ENCODE assay signal across 9 mouse cellular contexts in the genomic region with DNA sequence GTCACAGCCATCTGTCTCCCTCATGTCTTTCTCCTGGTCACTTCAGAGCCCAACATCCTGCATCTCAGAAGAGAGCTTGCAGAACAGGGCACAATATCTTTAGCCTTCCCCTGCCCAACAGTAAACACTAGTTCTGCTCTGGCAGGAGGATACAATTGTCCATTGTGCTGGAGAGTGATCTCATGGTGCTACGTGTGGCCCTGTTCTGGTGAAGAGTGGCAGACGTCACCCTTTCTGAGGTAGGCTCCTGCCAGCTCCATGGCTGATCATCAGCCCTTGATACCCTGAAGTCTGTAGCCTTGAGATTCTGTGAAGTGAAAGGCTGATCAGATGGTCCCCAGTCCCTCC. TPM values are rescaled to one million over a fixed set of nuclear protein-coding genes. Genes with fewer than 3 reads are reported as not detected.
DNase-seq lines count a peak whose midpoint lies in the region; ATAC-seq and TF ChIP-seq lines count a peak whose summit lies in the region.
"Had no signal": no experiment of that assay in that cellular context is flagged by ENCODE, and none has a peak within 500 bp of the region (broad histone marks: within the 10 kb centered on the region; RNA-seq: fewer than 3 reads in every experiment).

No protein-coding gene starts in this region.

- H3K4me3 ChIP-seq in heart, embryonic 14.5 days (ENCODE audit: control insufficient read depth in 1 of 2, insufficient read depth in 1 of 2, low read depth in 1 of 2, low read length in 2 of 2), result no peak overlapping the region
- H3K4me3 ChIP-seq in G1E (ENCODE audit: low read depth, low read length), result peak overlapping the region; percentile 38; the same call in 1 of the 2 replicates
- H3K4me3 ChIP-seq in erythroblast, embryonic 14.5 days (replicated peaks), result peak overlapping the region; percentile 51
- H3K4me3 ChIP-seq: neural tube, embryonic 12.5 days had no signal

- no peak for TF ChIP-seq CTCF in G1E (IDR thresholded peaks at IDR 0.05; ENCODE audit: low read depth, low read length)

- no peak overlapping the region for H3K9ac ChIP-seq in heart, embryonic 14.5 days (ENCODE audit: low read length)
- H3K9ac ChIP-seq: neural tube, embryonic 12.5 days had no signal

- DNase-seq in heart, postnatal 25 days (ENCODE audit: low spot score), result no peak
- no peak for DNase-seq in G1E (ENCODE audit: low spot score)
- DNase-seq in lung, postnatal 10 days, result peak; percentile 66
- DNase-seq in T-cell, adult 2 months (ENCODE audit: low spot score), result no peak
- DNase-seq in embryo, embryonic 10.5 days (ENCODE audit: low spot score), result no peak
- no peak for DNase-seq in adrenal gland, adult 8-10 months

- intact Hi-C loops in heart, postnatal 25 days (cut with DNase I), result no loop called here

- ATAC-seq in heart, embryonic 14.5 days (ENCODE audit: insufficient number of reproducible peaks, insufficient read depth, low FRiP score, low read depth), result no peak
- ATAC-seq in G1E (ENCODE audit: extremely low read depth, insufficient number of reproducible peaks, low FRiP score, poor library complexity, severe bottlenecking), result no peak

- no peaks in the 10 kb centered on the region for H3K9me3 ChIP-seq in heart, embryonic 14.5 days (ENCODE audit: control insufficient read depth, low read length)
- no peaks in the 10 kb centered on the region; the same call in 1 of the 2 replicates for H3K9me3 ChIP-seq in G1E (replicated peaks)
- H3K9me3 ChIP-seq in erythroblast, embryonic 14.5 days (ENCODE audit: control insufficient read depth, low read length), result peaks cover 2% of the 10 kb centered on the region
- H3K9me3 ChIP-seq: neural tube, embryonic 12.5 days had no signal

- no peaks in the 10 kb centered on the region for H3K27me3 ChIP-seq in heart, embryonic 14.5 days (ENCODE audit: control insufficient read depth, insufficient read depth, low read length)
- no peaks in the 10 kb centered on the region for H3K27me3 ChIP-seq in G1E (ENCODE audit: insufficient read depth, low read length)
- no peaks in the 10 kb centered on the region for H3K27me3 ChIP-seq in erythroblast, embryonic 14.5 days (ENCODE audit: control insufficient read depth)
- H3K27me3 ChIP-seq: neural tube, embryonic 12.5 days had no signal

- H3K36me3 ChIP-seq in heart, embryonic 14.5 days (ENCODE audit: control insufficient read depth, insufficient read depth, low read length), result peaks cover 35% of the 10 kb centered on the region
- peaks cover 90% of the 10 kb centered on the region for H3K36me3 ChIP-seq in G1E (replicated peaks)
- peaks cover 100% of the 10 kb centered on the region for H3K36me3 ChIP-seq in erythroblast, embryonic 14.5 days (ENCODE audit: control insufficient read depth)

- peak overlapping the region; percentile 18 to 37; a peak in 1 of 4 replicates for H3K27ac ChIP-seq in heart, embryonic 14.5 days (replicated peaks in 1 of 2; ENCODE audit: control insufficient read depth in 1 of 2, insufficient read depth in 1 of 2, low read depth in 2 of 2, low read length in 2 of 2)
- H3K27ac ChIP-seq: neural tube, embryonic 12.5 days had no signal

- WGBS in heart, embryonic 14.5 days, result 64% methylated on average over 2 of the region's 2 CpGs

- H3K4me2 ChIP-seq in heart, embryonic 14.5 days (ENCODE audit: low read length), result no peak overlapping the region
- H3K4me2 ChIP-seq: neural tube, embryonic 12.5 days had no signal

- H3K4me1 ChIP-seq in heart, embryonic 14.5 days (ENCODE audit: control insufficient read depth in 2 of 2, insufficient read depth in 2 of 2, low read length in 2 of 2), result peaks cover 2 to 20% of the 10 kb centered on the region in 2 experiments; a peak in 3 of 4 replicates
- H3K4me1 ChIP-seq in G1E (ENCODE audit: insufficient read depth, low read depth, low read length), result peaks cover 70% of the 10 kb centered on the region
- peaks cover 88% of the 10 kb centered on the region for H3K4me1 ChIP-seq in erythroblast, embryonic 14.5 days (ENCODE audit: control insufficient read depth)
- H3K4me1 ChIP-seq: neural tube, embryonic 12.5 days had no signal

RNA-seq across cellular contexts. Expression of gene St3gal4, which starts 4.4 kb away (rescaled TPM):
- 22.9 and 25.1 TPM in 2 replicates for polyA plus RNA-seq in heart, embryonic 14.5 days (2014; fragmentation: Nextera tagmentation; extraction: Ambion mirVana)
- total RNA-seq in heart, postnatal 25 days (2021), result 10 to 100 TPM; 33.2 to 34.1 TPM
- total RNA-seq in G1E (2014; fragmentation: Nextera tagmentation), result 10.6 and 21.8 TPM in 2 replicates
- total RNA-seq in G1E (2017), result 19.6 and 24.4 TPM in 2 replicates
- polyA plus RNA-seq in G1E (2012), result 26.1 and 29.0 TPM in 2 replicates
- polyA plus RNA-seq in erythroblast, embryonic 14.5 days (2012), result 2.7 and 3.7 TPM in 2 replicates
- total RNA-seq in adrenal gland, adult 8-10 months (2022), result 10 to 100 TPM; 32.8 to 55.5 (median 44.3) TPM

RNA-seq across cellular contexts. Expression of gene Dcps, which starts 52.4 kb away (rescaled TPM):
- 60.9 and 62.7 TPM in 2 replicates for polyA plus RNA-seq in heart, embryonic 14.5 days (2014; fragmentation: Nextera tagmentation; extraction: Ambion mirVana)
- 10 to 100 TPM; 15.6 to 15.8 TPM for total RNA-seq in heart, postnatal 25 days (2021)
- total RNA-seq in G1E (2014; fragmentation: Nextera tagmentation), result 32.7 and 39.1 TPM in 2 replicates
- total RNA-seq in G1E (2017), result 53.4 and 68.1 TPM in 2 replicates
- polyA plus RNA-seq in G1E (2012), result 84.2 and 91.5 TPM in 2 replicates
- polyA plus RNA-seq in erythroblast, embryonic 14.5 days (2012), result 11.0 and 14.3 TPM in 2 replicates
- total RNA-seq in adrenal gland, adult 8-10 months (2022), result 10 to 100 TPM; 23.6 to 34.1 (median 29.9) TPM

Comparison
In these comparisons a context has a peak if more than half of its experiments do, and no peak if none do; other contexts are left out.
1. H3K4me3 ChIP-seq: peak in G1E (single experiment) and erythroblast, embryonic 14.5 days (single experiment); none in heart, embryonic 14.5 days (0 of 2).